Mouse (Mus musculus) hematopoietic stem cell, adult 5-6 weeks (primary cell): ENCODE data around the gene Thap7. TPM values are rescaled to one million over a fixed set of nuclear protein-coding genes. Genes with fewer than 3 reads are reported as not detected.

Experiments used
- ATAC-seq, 2 experiments: fragments of 125-278 bp in 1 of 2; replicated peaks in 1 of 2; 2 replicates each; pipeline ENCODE4 v1.8.0; 2016 to 2017; ENCODE audit warnings: inconsistent platforms in 2 of 2, mild to moderate bottlenecking in 2 of 2, moderate number of reproducible peaks in 2 of 2, low read depth in 1 of 2, moderate TSS enrichment in 1 of 2; ENCODE audit not compliant: low FRiP score in 2 of 2, poor library complexity in 2 of 2, severe bottlenecking in 2 of 2, insufficient read depth in 1 of 2, low TSS enrichment in 1 of 2
- total RNA-seq: library from RNA; stranded (forward); fragments of 172-1452, 232-1000 nt; gene quantifications from 2 replicates; pipeline ENCODE4 v1.2.3, GENCODE M21; 2017

Thap7 gene
- total RNA-seq, 1 experiment from 2014 or later: 21.2 TPM

GRCm38 (mm10) chr16:17507018-17507552 lies 23.9 kb downstream of the Thap7 start:
- ATAC-seq: no peak

DNA sequence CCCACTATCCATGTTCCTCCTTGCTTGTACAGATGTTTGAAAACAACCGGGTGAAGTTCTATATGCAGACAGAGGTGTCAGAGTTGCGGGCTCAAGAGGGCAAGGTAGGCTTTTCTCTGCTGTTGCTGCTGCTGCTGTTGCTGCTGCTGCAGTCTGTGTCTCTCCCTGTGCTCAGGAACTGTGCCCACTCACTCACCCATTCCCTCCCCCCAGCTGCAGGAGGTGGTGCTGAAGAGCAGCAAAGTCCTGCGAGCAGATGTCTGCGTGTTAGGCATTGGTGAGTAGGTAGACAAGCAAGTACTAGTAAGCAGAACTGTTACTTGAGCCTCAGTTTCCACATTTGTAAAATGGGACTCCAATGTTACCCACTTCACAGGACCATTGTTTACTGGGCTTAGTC lies 28.3 kb downstream of the Thap7 start:
- no peak for ATAC-seq

GRCm38 (mm10) chr16:17499249-17499883 lies 31.6 kb downstream of the Thap7 start:
- no peak for ATAC-seq

DNA sequence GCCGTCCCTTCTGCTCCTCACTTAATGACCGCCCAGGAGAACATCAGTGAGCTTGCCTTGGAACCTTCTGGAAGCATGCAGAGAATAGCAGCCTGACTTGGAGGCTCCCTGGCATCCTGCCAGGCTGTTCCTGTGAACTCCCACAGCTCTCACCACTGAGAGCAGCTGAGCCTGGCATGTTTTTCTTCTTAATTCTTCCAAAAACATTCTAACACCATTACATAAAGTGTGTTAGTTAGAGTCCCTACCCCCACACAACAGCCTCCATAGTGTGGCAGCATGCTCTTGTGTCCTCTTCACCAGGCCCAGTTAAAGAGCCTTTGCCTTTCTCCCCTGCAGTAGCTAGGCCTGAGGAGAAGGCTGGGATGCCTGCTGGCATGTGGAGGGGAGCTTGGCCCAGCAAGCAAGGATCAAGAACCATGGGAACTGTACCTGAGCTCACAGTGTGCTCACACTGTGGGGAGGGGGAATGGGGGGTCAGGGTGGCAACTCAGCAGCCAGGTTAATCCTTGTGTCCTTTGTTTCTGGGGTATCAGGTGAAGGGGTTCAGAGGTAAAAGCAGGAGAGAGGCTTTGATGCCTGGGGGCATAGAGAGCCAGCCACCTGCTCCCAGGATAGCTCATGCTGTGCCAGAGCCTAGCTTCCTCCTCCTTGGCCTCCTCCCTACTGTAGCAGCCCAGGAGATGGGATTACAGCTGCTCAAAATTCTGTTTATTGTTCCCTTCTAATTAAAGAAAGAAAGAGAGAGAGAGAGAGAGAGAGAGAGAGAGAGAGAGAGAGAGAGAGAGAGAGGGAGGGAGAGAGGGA lies 34.2 kb downstream of the Thap7 start:
- no peak for ATAC-seq

GRCm38 (mm10) chr16:17491896-17492561 lies 38.9 kb downstream of the Thap7 start:
- peak; percentile 18 to 39; a peak in 2 of 4 replicates for ATAC-seq

DNA sequence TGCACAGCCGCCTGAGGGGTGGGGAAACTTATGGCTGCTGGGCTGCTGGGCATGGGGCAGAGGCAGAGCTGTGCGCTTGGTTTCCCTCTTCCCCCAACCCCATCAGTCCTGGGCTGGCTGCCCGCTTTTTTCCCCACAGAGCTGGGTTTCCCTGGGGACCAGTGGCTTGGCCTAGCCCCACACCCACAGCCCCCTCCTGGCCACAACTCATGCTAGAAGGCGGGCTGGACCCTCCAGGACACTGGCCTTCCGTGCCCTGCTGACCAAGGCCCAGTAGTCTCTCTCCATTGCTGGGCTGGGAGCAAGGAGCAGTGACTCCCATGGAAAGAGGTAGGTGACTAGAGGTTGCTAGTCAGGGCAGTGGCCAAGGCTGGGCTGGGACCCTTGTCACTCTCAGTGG lies 39.8 kb downstream of the Thap7 start:
- ATAC-seq: no peak

- peak; percentile 26 to 35; a peak in 1 of 4 replicates for ATAC-seq
These were observed 41.3 kb downstream of the Thap7 start, which contains the start of gene Aifm3 for GRCm38 (mm10) chr16:17489469-17490111. Gene Aifm3 (plus strand): TSS chr16:17489611.

DNA sequence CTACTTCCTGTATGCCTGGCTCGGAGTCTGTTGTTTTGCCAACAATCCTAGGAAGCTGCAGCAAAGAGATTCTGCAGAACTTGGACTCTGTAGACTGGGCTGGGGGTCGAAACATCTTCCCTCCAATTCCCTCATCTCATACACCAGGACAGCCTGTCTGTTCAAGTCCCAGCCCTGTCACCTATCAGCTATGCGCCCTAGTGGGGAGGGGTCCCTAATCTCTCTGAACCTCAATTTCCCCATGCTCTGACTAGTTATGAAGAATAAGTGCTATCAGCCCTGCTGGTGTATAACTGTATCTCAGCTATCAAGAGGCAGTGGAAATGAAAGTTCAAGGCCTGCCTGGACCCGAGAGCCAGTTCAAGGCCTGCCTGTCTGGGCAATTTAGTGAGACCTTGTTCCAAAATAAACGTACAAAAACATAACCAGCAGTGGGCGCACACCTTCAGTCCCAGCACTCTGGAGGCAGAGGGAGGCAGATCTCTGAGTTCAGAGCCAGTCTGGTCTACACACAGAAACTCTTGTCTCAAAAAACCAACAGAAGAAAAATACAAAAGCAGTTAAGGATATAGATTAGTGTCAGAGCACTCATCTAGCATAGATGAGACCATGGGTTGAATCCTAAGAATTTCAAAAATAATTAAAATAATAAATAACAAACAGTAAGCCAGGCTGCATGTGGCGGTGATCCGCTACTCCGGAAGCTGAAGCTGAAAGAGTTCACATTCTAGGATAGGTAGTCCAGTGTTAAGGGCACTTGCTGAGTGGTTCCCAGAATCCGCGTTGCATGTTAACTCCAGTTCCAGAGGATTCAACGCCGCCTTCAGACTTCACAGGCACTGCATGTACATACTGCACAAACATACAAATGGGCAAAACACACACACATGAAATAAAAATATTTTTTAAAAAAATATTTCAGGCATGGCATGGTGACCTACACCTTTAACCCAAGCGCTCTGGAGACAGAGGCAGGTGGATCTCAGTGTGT lies 42.2 kb downstream of the Thap7 start:
- no peak for ATAC-seq

GRCm38 (mm10) chr16:17486505-17486904 lies 44.4 kb downstream of the Thap7 start:
- ATAC-seq: no peak

- ATAC-seq: no peak
These were observed 49.5 kb downstream of the Thap7 start for GRCm38 (mm10) chr16:17481465-17481864.

DNA sequence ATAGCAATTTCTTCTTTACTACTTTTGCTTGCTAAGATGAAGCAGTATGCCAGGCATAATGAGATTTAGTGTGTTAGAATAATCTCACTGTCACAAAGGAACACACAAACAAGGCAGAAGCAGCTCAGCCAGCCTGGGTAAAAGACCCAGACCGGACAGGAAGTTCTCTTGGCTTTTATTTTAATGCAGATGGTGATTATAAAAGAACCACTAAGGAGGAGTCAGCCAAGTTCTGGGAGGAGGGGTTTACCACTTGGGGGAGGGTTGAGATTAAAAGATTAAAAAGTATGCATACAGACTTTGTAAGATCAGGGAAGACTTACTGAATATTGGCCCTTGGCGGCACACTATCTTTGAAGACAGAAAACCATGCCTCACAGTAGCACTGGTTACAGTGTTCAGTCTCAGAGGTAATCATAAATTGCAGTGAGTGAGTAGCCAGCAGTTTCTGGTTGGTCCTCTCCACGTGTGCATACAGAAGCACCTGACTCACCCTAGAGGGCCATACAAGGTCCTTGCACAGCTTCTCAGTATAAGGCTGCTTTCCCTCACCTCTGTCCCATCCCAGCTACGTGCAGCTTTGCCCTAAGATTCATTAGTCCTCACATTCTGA lies 52.5 kb downstream of the Thap7 start:
- peak in 1 of 2 experiments; percentile 32; a peak in 1 of 4 replicates for ATAC-seq

Other genes with a start within 250 kb of the Thap7 start
- gene Serpind1, start 199.8 kb downstream of the Thap7 start, total RNA-seq: not detected in 2 replicates
- gene Snap29, start 125.2 kb downstream of the Thap7 start, total RNA-seq: 19.8 and 23.1 TPM in 2 replicates
- gene Pi4ka, start 124.8 kb downstream of the Thap7 start, total RNA-seq: 42.2 and 46.0 TPM in 2 replicates
- gene Crkl, start 79.1 kb downstream of the Thap7 start, total RNA-seq: 27.4 and 35.1 TPM in 2 replicates
- gene Aifm3, start 41.5 kb downstream of the Thap7 start, total RNA-seq: 0.05 TPM in 1 of 2 replicates, not detected in the other
- gene Lztr1, start 22.4 kb downstream of the Thap7 start, total RNA-seq: 36.3 and 60.6 TPM in 2 replicates
- 0.13 and 0.45 TPM in 2 replicates for gene Lrrc74b, start 30.1 kb upstream of the Thap7 start, total RNA-seq
- gene P2rx6, start 30.7 kb upstream of the Thap7 start, total RNA-seq: 0.69 and 1.4 TPM in 2 replicates
- 9.2 and 9.7 TPM in 2 replicates for gene Slc7a4, start 52.1 kb upstream of the Thap7 start, total RNA-seq
- gene Smpd4, start 88.2 kb upstream of the Thap7 start, total RNA-seq: 32.3 and 45.2 TPM in 2 replicates
- gene Ccdc74a, start 115.3 kb upstream of the Thap7 start, total RNA-seq: not detected in 2 replicates
- 27.4 and 31.3 TPM in 2 replicates for gene Med15, start 201.8 kb upstream of the Thap7 start, total RNA-seq
- 16.0 and 23.1 TPM in 2 replicates for gene Klhl22, start 228.5 kb upstream of the Thap7 start, total RNA-seq